ENCODE assay signal across 20 mouse cellular contexts in genomic region chr12:9583380-9583779, GRCm38 (mm10). TPM values are rescaled to one million over a fixed set of nuclear protein-coding genes. Genes with fewer than 3 reads are reported as not detected.
A peak's percentile ranks its signal among the peaks of the same experiment; 100 is the strongest.
DNase-seq lines count a peak whose midpoint lies in the region; ATAC-seq and TF ChIP-seq lines count a peak whose summit lies in the region.
"Had no signal": no experiment of that assay in that cellular context is flagged by ENCODE, and none has a peak within 500 bp of the region (broad histone marks: within the 10 kb centered on the region; RNA-seq: fewer than 3 reads in every experiment).

No protein-coding gene starts in this region.

- H3K27me3 ChIP-seq in embryonic facial prominence, embryonic 15.5 days: peaks cover 51% of the 10 kb centered on the region
- H3K27me3 ChIP-seq: CH12.LX had no signal

- no peaks in the 10 kb centered on the region for H3K36me3 ChIP-seq in embryonic facial prominence, embryonic 15.5 days
- H3K36me3 ChIP-seq: forebrain, embryonic 12.5 days; heart, embryonic 13.5 days; hindbrain, embryonic 15.5 days had no signal

- ATAC-seq in embryonic facial prominence, embryonic 15.5 days (ENCODE audit: insufficient number of reproducible peaks, low FRiP score, low TSS enrichment, low read depth): peak; percentile 5; the same call in 1 of the 2 replicates
- ATAC-seq: forebrain, embryonic 16.5 days had no signal

- TF ChIP-seq CTCF in gastrocnemius, adult 2 months (IDR thresholded peaks at IDR 0.05): no peak

- peaks cover 43% of the 10 kb centered on the region for H3K4me1 ChIP-seq in embryonic facial prominence, embryonic 15.5 days

- WGBS in embryonic facial prominence, embryonic 15.5 days: 2% methylated on average over 2 of the region's 2 CpGs

- peak; percentile 52 for DNase-seq in gastrocnemius, adult 18-20 months (ENCODE audit: low spot score)
- no peak for DNase-seq in gastrocnemius, adult 2 months
- DNase-seq in retina, embryonic 14.5 days (ENCODE audit: low spot score): peak; percentile 3
- DNase-seq in retina, postnatal 1 day: no peak
- peak; percentile 61 for DNase-seq in 3T3-L1 (ENCODE audit: low read depth, low spot score)
- DNase-seq in left cerebral cortex, postnatal 36 days (ENCODE audit: low spot score in 2 of 2): no peak
- DNase-seq in spleen, adult 18-20 months: no peak
- DNase-seq: adrenal gland, adult 2 months; adrenal gland, postnatal 25 days; cerebellum, adult 18-20 months; cerebellum, adult 9-11 months; cerebellum, postnatal 36 days; heart, postnatal 36 days had no signal

- no peak overlapping the region for H3K4me2 ChIP-seq in embryonic facial prominence, embryonic 15.5 days (replicated peaks)
- H3K4me2 ChIP-seq: forebrain, embryonic 12.5 days had no signal

- no peaks in the 10 kb centered on the region for H3K9me3 ChIP-seq in embryonic facial prominence, embryonic 15.5 days (replicated peaks)
- H3K9me3 ChIP-seq: forebrain, embryonic 12.5 days; heart, embryonic 13.5 days; hindbrain, embryonic 15.5 days had no signal

- H3K9ac ChIP-seq in embryonic facial prominence, embryonic 15.5 days: no peak overlapping the region
- H3K9ac ChIP-seq: forebrain, embryonic 12.5 days; heart, embryonic 13.5 days; hindbrain, embryonic 15.5 days had no signal

- intact Hi-C loops in gastrocnemius, adult 2 months (cut with DNase I): loop anchor here (10.0 kb wide), 1 partner anchor 251 kb away; no protein-coding TSS in a partner anchor
- intact Hi-C loops in left cerebral cortex, postnatal 36 days (cut with DNase I): no loop called here

- H3K27ac ChIP-seq in gastrocnemius, adult 2 months: no peak overlapping the region
- H3K27ac ChIP-seq in embryonic facial prominence, embryonic 15.5 days (replicated peaks): 0 out of 2 replicates have a peak overlapping the region, but pooled peaks have one; percentile 22
- H3K27ac ChIP-seq: forebrain, embryonic 12.5 days; hindbrain, embryonic 15.5 days had no signal

- no peak overlapping the region for H3K4me3 ChIP-seq in gastrocnemius, adult 2 months
- no peak overlapping the region for H3K4me3 ChIP-seq in embryonic facial prominence, embryonic 15.5 days (replicated peaks)
- H3K4me3 ChIP-seq: erythroblast, embryonic 14.5 days; forebrain, embryonic 12.5 days; hindbrain, embryonic 15.5 days had no signal

RNA-seq across cellular contexts. Expression of gene Osr1, which starts 13.5 kb away (rescaled TPM):
- total RNA-seq in gastrocnemius, adult 18-20 months (2021): 1 to 10 TPM; 2.2 to 2.9 TPM
- 1 to 10 TPM; 2.7 to 4.2 TPM for total RNA-seq in gastrocnemius, adult 2 months (2021)
- 111 and 127 TPM in 2 replicates for polyA plus RNA-seq in embryonic facial prominence, embryonic 15.5 days (2015; fragmentation: Nextera tagmentation; extraction: Ambion mirVana)
- 1 to 10 TPM; 1.8 to 3.5 TPM for total RNA-seq in left cerebral cortex, postnatal 36 days (2021)
- total RNA-seq: CH12.LX had no signal
- polyA plus RNA-seq: erythroblast, embryonic 14.5 days had no signal

Comparison
In these comparisons a context has a peak if more than half of its experiments do, and no peak if none do; other contexts are left out.
1. DNase-seq: peak in gastrocnemius, adult 18-20 months (single experiment), retina, embryonic 14.5 days (single experiment) and 3T3-L1 (single experiment); none in gastrocnemius, adult 2 months (single experiment), retina, postnatal 1 day (single experiment), left cerebral cortex, postnatal 36 days (0 of 2) and spleen, adult 18-20 months (0 of 2).